Mouse (Mus musculus): ENCODE measurements at regions not wholly inside any gene's neighbourhood (a gene's known extent, or its start where the extent isn't known, plus 50 kb on each side); places are given as distances from the start of the nearest gene placed in this dataset.

- no peak for TF ChIP-seq POLR2A (IDR thresholded peaks at IDR 0.05; ENCODE audit: low read depth, low read length)
- TF ChIP-seq CTCF (conservative IDR thresholded peaks at IDR 0.05; ENCODE audit: insufficient read depth, insufficient read length, low read depth, low read length) = no peak
These were observed 208.6 kb downstream of the Brinp2 start for GRCm38 (mm10) chr1:158147525-158147924.

Data from kidney, adult 2 months (tissue).